Mouse (Mus musculus) liver, adult (tissue): ENCODE results near the gene Rapgef2.

Experiments
- GATA4 ChIP-seq: IDR thresholded peaks from 2 replicates; pipeline ENCODE4 v1.6.1; 2014; ENCODE audit warnings: mild to moderate bottlenecking, low read length; ENCODE audit not compliant: insufficient replicate concordance

The Rapgef2 gene

DNA sequence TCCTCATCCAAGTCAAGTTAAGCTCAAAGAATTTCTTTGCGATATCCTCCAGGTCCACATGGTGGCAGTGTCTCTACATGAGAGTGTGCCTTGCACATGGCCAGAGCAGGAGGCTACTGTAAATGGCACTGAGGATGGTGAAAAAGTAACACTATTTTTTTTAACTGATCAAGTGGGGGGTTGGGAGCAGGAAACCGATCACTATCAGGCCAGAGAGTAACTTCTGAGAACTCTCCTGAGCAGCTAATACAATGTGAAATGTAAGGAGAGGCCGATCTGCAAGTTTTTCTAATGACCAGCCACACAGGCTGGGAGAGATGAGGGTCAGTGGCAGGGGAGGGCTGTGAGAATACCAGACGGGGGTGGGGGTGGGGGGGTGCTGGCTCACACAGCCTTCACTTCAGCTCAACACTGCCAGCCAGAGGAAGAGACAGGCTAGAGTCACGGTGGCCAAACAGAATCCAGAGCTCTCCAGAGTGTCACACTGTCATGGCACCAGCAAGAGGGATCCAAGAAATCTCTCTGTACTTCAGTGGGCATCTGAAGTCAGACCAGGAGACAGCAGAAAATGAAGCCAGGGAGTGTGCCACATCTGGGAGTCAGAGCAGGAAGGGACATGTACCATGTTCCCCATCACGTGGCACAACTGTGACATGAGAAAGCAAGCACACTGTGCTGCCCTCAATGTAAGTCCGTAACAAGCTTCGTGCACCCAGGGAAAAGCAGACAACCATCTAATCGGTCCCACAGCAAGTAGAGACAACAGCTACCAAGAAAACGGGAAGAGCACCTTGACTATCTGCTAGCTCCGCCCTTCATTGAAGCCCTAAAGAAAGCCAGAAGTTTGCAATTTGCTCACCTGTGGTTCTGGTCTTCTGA lies 83.8 kb downstream of the Rapgef2 start:
- no peak for TF ChIP-seq GATA4

DNA sequence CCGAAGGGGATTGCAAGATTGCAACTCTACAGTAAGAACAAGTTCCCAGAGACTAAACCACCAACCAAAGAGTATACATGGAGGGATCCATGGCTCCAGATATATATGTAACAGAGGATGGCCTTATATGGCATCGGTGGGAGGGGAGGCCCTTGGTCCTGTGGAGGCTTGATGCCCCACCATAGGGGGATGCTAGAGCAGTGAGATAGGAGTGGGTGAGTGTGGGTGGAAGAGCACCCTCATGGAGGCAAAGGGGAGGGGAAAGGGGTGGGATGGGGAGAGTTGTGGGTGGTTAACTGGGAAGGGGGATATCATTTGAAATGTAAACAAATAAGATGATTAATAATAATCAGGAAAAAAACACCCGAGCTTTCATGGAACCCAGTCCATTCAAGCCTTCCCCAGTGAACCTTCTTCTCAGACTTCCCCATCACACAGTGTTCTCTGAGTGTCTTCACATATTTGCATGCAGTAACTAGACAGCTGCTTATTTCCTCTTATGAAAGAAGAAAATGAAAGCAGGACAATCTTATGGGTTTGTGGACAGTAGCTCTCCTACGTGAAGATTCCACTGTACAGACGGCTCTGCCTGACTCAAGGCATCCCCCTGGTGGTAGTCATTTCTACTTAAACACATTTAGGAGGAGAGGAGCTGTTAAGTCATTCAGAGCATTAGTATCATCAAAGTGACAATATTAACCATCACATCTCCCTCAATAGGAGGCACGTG lies 89.4 kb downstream of the Rapgef2 start:
- no peak for TF ChIP-seq GATA4

DNA sequence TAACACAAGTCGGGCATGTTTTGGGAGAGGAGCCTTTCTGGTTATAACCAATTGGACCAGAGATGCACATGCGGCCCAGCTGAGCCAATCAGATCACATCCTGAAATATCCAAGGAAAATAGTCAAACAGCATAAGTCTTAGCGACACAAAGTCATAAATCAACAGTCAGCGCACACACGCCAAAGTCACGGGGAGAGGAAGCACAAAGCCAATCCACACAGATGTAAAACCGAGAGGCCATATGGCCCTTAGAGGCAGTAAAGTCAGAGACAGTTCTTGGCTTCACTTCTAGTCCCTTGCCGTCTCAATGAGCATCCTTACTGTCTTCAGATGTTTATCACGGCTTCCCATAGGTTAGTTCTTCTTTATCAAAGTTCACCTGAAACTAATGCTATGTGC lies 91.0 kb downstream of the Rapgef2 start:
- no peak for TF ChIP-seq GATA4

DNA sequence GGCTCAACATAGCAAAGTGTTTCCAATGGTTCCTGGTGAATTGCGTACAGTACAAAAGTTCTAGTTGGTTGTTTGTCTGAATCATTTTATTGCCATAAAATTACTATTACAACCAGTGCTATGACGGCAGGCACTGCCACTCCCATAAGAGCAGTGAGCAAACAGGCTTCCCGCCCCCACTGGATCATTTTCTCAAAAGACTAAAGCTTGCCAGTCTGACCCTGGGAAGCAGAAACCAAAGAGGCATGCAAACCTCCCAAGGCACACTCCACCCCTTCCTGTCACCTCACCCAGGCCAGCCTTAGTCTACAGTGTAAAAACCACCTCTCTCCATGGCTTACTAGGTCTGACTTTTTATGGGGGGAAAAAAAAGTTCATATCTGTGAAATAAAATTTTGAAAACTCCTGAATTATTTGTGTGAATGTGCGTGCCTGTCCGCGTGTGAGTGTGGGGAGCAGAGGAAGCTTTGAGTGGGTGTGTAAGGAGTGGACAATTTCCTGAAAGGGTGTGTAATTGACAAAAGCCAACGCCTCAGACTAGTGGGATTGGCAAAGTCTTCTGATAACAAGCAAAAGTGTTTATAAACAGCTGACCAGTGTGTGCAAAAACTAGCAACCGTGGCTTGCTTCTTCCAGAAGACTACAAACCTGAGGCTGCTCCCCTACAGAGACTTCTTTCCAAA lies 92.1 kb downstream of the Rapgef2 start:
- TF ChIP-seq GATA4, result no peak

DNA sequence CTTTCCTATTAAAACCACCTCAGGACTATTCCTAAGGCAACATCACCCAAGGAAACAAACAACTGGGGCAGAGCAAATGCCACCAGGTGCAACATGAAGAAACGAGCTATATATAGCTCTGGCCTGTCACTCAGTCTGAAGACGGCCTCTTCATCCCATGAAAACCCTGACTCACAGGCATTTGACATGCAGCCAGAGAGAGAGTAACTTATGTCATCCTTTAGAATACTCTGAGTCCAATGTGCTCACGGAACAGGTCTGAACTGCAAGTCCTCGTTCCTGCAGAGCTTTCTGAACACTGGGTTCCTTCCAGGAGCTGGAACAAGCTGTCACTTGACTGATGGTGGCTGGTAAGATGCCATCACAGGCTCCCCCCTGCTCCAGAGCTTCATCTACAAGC lies 93.3 kb downstream of the Rapgef2 start:
- no peak for TF ChIP-seq GATA4

DNA sequence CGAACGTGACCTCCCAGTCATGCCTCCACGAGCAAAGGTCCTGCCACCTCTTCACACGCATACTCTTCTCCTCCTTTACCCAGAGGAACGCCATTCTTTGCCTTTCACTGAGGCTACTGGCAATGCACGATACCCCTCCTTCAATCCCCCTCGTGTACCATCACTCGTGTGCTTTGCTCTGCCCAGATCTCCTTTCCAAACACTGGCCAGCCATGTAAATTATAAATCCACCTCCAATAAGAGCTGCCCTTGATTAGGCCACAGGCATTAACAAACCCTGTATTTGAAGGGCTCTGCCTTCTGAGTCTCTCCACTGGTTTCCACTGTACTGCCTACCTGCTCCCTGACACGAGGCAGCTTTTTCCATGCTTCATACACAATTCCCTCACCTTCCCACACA lies 94.3 kb downstream of the Rapgef2 start:
- TF ChIP-seq GATA4, result no peak

DNA sequence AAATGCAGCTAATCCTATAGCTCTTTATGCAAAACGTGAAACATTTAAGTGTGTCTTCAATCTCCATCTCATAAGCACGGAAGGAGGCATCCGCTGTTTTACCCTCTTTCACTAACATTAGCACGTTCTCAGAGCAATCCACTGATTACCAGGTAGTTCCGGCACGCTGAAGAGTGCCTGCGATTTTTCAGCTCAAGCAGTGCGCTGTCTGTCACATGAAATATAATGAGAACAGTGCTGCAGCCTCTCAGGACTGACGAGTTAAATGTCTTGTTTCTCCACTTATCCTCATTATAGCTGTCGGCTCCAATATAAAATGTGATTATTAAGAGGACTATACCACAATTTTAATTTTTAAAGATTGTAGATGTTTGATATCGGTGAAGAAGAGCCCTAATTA lies 94.8 kb downstream of the Rapgef2 start:
- TF ChIP-seq GATA4, result no peak

DNA sequence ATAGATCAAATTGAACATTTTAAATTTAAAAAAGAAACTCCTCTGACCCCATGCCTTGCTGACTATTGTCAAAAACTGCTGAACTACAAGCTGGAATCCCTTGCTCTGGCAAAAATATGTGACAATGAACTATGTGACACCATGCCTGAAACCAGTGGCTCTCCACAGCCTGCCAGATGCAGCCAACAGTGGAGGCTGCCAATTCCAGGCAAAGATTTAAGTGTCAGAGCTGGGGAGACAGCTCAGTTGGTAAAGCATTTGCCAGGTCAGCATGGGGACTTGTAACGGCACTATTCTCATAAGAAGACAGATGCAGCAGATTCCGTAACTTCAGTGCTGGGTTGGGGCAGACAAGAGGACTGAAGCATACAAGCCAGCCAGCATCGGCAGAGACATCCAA lies 95.9 kb downstream of the Rapgef2 start:
- no peak for TF ChIP-seq GATA4

DNA sequence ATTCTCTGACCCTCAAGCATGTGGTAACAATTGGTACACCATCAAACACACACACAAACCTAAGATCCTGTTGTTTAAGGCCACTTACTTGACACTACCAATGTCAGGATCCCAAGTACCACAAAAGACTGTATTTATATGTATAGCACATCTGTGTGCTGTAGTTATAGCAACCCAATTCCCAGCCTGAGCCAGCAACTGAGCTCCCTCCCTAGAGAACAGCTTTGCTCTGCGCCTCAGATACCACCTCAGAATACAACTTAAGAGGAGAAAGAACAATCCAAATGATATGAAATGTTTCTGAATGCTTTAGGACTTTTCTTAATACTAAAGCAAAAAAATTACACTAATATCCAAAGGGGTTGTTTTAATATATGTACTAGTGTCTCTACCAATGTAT lies 98.4 kb downstream of the Rapgef2 start:
- TF ChIP-seq GATA4, result no peak

DNA sequence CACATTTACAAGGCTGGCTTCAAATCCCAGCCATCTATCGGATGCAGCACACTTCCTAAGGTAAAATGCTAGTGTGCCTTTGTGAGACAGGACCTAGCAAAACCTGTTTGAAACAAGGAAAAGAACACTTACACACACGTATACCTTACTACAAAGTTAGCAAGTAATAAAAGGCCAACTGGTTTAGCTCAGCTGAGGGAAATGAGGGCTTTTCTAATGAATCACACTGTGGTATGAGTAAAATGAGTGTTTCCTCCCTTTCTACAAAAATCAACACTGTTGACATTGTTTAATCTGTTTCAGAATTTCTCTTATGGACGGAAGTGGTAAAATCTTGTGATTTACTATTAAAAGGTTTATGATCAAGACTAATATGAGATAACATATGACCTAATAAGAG lies 104.0 kb downstream of the Rapgef2 start:
- TF ChIP-seq GATA4, result no peak

DNA sequence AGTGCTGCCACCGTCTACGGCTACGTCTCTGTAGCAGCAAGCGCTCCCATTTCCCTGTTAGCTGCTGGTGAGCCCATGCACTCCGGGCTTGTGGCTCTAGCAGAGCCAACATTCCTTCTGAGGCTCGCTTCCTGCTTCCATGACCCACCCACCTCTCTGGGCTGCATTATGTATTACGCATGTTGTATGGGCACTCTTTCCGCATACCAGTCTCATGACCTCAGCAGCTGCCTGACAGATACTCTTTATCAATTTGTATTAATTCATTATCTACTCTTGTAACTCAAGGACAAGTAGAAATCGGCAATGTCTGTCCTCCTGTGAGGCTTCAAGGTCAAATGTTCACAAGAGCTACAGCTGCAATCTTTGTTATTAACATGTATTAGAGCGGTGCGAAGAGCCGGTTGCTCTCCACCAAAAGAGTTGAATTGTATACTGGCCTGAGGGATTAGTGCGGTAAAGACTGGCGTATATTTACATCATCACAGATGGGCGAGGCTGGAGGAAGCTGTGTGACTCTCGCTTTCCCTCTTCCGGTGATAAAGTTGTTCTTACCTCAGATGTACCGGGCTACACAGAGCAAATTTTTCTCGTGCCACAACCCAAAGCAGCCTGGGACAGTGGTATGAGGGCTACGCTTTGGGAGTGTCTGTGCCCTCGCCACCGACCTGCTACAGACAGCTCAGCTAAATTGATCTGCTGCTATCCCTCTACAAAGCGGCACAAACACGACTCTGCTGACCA lies 104.9 kb downstream of the Rapgef2 start:
- no peak for TF ChIP-seq GATA4

DNA sequence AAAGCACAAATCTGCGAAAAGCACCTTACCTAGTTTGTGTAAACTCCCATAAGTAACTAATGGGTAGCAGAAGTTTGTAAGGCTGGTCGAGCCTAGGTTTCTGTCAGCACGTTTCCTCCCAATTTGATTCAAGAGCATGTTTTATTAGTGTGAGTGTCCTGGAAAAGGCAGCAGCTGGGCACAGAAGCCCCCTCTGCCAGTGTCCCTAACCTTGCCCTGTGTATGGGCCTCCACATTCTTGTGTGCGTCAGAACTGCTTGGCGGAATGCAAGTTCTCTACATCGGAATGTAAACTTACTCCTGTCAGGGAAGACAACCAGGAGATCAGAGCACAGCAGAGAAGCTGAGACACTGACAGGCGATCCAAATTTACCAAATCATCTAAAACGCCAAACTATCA lies 106.2 kb downstream of the Rapgef2 start:
- no peak for TF ChIP-seq GATA4

DNA sequence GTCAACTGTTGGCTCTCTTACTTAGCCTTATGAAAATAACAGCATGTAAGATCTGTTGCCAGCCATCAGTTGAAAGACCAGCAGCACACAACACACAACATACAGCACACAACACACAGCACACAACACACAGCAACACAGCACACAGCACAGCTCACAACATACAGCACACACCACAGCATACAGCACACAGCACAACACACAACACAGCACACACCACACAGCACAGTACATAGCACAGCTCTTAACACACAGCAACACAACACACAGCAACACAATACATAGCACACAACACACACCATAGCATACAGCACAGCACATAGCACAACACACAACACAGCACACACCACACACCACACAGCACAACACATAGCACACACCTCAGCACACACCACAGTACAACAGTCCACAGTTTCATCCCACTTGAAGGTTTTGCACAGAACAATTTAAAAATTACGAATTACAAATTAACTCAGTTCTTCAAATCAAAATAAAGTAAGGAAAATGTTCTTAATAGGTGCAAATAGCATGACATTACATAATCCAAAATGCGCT lies 106.7 kb downstream of the Rapgef2 start:
- no peak for TF ChIP-seq GATA4

DNA sequence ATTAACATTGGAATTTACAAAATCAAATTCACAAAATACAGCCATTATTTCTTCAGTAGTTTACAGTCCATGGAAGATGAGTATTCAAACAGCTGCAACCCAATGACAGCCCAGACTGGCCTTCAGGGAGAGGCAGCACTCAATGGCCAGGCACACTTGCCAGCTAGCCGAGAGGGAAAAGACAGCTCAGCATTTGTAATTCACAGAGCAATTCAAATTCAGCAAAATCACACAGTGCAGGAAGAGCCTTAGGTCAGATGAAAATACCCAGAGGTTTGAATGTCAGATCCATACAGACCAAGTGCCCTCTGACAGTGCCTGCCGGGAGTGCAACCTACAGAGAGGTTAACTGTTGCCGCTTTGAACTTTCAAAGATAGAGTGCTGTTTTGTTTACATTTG lies 107.6 kb downstream of the Rapgef2 start:
- TF ChIP-seq GATA4, result no peak

DNA sequence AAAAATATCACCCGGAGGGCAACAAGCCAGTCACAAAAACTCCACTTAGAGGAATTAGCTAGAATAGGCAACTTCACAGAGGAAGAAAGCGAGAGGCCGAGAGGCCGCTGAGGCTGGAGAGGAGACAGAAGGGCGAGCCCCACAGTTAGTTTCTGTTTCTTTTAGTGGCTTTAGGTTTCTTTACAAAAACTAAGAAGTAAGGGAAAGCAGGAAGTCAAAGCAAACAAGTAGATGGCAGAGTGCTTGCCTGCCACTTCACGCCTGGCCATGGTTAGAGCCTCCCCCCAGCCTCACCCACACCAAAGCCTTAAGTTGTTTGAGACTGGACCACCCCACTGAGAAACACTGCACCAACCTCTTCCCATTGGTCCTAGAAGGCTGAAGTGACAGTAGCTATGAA lies 108.2 kb downstream of the Rapgef2 start:
- no peak for TF ChIP-seq GATA4
